Mouse (Mus musculus): Measurements from ENCODE around the gene Tiam2. TPM values are rescaled to one million over a fixed set of nuclear protein-coding genes. Genes with fewer than 3 reads are reported as not detected.

Gene Tiam2
- polyA plus RNA-seq, 1 experiment from 2014 or later = 4.9 TPM

DNA sequence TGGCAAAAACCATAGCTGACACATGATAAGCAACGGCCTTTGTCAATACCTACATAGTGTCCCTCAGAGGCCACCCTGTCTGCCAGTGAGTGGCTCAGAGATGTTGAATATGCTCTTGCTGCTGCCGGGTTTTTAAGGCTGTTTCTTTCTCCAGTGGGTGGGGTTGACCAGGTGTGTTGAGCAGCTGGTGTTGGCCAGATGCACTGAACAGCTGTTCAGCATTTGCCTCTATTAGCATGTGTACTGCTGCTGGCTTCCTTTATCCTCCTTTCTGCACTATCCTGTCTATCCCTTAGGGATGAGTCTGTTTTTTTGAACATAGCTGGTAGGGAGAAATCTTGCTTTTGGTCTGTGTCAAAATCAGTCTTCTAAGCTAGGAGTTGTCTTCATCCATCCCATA lies 83.9 kb downstream of the Tiam2 start:
- Histone ChIP-seq H3K9ac (replicated peaks) (no peak overlapping the region), H3K27ac (no peak overlapping the region), H3K27me3 (peaks cover 32% of the 10 kb centered on the region), H3K9me3 (no peaks in the 10 kb centered on the region), H3K4me1 (replicated peaks) (peaks cover 3% of the 10 kb centered on the region; the same call in 1 of the 2 replicates), H3K4me2 (replicated peaks) (no peak overlapping the region), H3K36me3 (no peaks in the 10 kb centered on the region), H3K4me3 (replicated peaks) (no peak overlapping the region)
- no peak for ATAC-seq
- WGBS = 74% methylated on average over 2 of the region's 2 CpGs

DNA sequence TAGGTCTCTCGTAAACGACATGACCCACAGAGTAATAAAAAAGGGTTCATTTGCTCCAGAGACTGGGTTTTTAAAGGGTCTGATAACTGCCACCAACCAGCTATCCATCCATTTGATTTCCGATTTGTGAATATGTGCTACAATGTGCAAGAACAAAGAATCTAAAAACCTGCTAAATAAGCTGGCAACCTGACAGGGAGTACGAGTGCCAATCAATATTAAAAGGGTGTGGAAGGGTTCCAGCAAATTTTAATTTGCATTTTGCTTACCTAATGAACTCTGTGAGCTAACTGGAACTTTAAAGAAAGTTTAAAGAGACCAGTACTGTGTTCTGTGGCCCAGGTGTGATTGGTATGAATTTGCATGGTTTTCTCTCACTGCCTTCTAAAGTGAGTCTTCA lies 86.4 kb downstream of the Tiam2 start:
- H3K4me3 ChIP-seq (replicated peaks) = no peak overlapping the region
- WGBS = 83% methylated on average over 4 of the region's 4 CpGs
- H3K27me3 ChIP-seq = peaks cover 28% of the 10 kb centered on the region
- no peak overlapping the region for H3K27ac ChIP-seq
- no peak overlapping the region for H3K9ac ChIP-seq (replicated peaks)
- no peaks in the 10 kb centered on the region for H3K9me3 ChIP-seq
- no peaks in the 10 kb centered on the region for H3K36me3 ChIP-seq
- no peak overlapping the region for H3K4me2 ChIP-seq (replicated peaks)
- no peaks in the 10 kb centered on the region for H3K4me1 ChIP-seq (replicated peaks)
- no peak for ATAC-seq

DNA sequence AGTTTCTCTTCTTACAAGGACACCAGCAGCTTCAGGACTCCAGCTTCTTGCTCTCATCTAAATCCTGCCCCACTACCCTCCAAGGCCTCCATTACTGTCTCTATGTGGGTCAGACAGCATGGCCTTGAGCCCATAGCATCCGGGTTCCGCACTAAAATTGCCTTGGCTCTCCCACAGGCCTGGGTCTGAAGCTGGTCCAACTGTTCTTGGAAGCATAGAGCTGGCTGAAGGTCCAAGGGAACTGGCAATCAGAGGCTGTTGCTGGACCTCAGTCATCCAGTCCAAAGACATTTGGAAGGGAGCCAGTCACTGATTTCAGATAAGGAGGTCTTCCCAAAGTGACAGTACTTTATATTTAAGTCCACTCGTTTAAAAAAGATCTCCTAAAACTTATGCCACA lies 89.2 kb downstream of the Tiam2 start:
- H3K4me3 ChIP-seq (replicated peaks) = no peak overlapping the region
- no peaks in the 10 kb centered on the region for H3K36me3 ChIP-seq
- no peaks in the 10 kb centered on the region for H3K4me1 ChIP-seq (replicated peaks)
- H3K9ac ChIP-seq (replicated peaks) = no peak overlapping the region
- no peak overlapping the region for H3K4me2 ChIP-seq (replicated peaks)
- 92% methylated on average over 3 of the region's 3 CpGs for WGBS
- H3K9me3 ChIP-seq = no peaks in the 10 kb centered on the region
- H3K27ac ChIP-seq = no peak overlapping the region
- peaks cover 24% of the 10 kb centered on the region for H3K27me3 ChIP-seq
- ATAC-seq = no peak

DNA sequence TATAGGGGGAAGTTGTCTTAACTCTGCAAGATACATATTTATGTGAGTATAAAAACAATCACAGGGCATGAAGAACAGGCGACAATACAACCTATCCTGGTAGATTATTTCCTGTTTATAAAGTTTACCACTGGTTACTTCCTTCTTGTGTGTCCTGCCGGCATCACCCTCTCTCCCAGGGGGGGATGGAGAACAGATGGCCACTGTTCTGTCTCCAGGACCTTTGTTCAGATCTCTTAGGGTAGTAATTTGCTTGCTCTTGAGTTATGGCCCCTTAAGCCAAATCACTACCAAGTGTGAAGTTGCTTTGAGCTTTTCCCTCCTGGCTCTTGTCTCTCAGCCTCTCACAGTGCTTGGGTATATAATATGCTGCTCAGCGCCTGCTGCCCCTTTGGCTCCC lies 90.0 kb downstream of the Tiam2 start:
- Histone ChIP-seq H3K4me1 (replicated peaks) (no peaks in the 10 kb centered on the region), H3K9me3 (no peaks in the 10 kb centered on the region), H3K27me3 (peaks cover 24% of the 10 kb centered on the region), H3K4me2 (replicated peaks) (no peak overlapping the region), H3K36me3 (no peaks in the 10 kb centered on the region), H3K27ac (no peak overlapping the region), H3K9ac (replicated peaks) (no peak overlapping the region), H3K4me3 (replicated peaks) (no peak overlapping the region)
- no peak for ATAC-seq
- 73% methylated on average over 3 of the region's 3 CpGs for WGBS

DNA sequence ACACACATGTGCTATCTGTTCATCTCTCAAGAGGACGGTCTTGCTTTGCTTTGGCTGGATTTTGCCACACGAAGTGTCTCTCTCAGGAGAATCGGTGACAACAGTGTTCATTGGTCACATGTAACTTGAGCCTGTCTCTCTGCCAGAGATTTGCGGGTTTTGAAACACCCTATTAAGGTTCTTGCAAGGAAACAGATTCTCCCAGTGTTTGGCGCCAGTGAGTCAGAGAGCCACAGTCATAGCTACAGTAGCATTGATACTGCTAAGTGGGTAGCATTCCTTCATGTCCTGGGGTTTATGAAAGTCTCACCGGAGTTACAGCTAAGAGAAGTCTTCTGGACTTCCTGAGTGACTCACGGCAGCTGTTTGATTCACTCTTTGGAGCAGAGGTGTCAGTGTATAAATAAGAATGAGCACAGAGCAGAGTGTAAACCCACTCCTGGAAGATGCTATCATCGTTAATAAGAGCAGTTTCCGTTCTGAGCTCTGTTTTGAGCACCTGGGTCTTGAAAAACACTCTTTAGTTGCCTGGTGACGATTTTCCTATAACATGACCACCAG lies 93.1 kb downstream of the Tiam2 start:
- WGBS = 79% methylated on average over 10 of the region's 10 CpGs

DNA sequence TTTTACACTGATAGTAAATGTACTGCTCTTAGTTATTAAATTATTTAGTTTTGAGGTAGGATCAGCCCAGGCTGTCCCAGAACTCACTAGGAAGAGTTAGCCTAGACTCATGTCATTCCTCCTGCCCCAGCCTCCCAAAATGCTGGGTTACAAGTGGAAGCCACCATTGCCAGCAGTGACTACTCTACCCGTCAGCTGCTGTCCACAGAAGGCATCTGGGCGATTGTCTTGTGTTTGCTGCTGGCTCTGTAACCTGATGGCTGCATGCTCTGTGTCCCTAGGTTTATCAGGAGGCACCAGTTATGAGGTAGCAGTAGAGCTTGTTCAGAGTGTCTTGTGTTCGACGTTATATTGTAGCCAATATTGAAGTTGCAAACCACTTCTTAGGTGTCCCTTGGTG lies 93.8 kb downstream of the Tiam2 start:
- Histone ChIP-seq H3K27me3 (peaks cover 4% of the 10 kb centered on the region; the same call in 1 of the 2 replicates), H3K9me3 (no peaks in the 10 kb centered on the region), H3K36me3 (no peaks in the 10 kb centered on the region), H3K4me3 (replicated peaks) (no peak overlapping the region), H3K9ac (replicated peaks) (no peak overlapping the region), H3K4me1 (replicated peaks) (no peaks in the 10 kb centered on the region), H3K4me2 (replicated peaks) (no peak overlapping the region), H3K27ac (no peak overlapping the region)
- WGBS = 85% methylated on average over 4 of the region's 4 CpGs
- ATAC-seq = no peak

More for the DNA sequence above, 93.1 kb downstream of the Tiam2 start:
- Histone ChIP-seq H3K36me3 (no peaks in the 10 kb centered on the region), H3K27ac (no peak overlapping the region), H3K9me3 (no peaks in the 10 kb centered on the region), H3K4me1 (replicated peaks) (no peaks in the 10 kb centered on the region), H3K27me3 (peaks cover 11% of the 10 kb centered on the region), H3K4me2 (replicated peaks) (no peak overlapping the region), H3K9ac (replicated peaks) (no peak overlapping the region), H3K4me3 (replicated peaks) (no peak overlapping the region)
- ATAC-seq = no peak

DNA sequence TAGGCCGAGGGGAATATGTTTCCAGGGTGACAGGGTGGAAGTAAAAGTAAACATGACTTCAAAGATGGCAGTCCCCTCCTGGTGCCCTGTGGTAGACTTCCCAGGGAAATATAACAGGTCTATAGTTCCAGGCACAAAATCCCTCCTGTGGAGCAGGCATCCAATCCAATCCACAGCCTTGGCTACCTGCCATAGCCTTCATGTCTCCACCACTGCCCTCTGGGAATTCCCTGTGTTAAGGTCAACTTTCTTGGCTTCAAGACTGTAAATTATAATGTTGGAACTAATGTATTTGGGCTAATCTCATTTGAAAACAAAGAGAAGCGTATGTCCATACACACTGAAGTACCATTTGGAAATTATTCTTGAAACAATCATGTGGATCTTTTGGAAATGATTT lies 97.0 kb downstream of the Tiam2 start:
- H3K9me3 ChIP-seq = no peaks in the 10 kb centered on the region
- no peak overlapping the region for H3K9ac ChIP-seq (replicated peaks)
- no peak overlapping the region for H3K4me3 ChIP-seq (replicated peaks)
- H3K4me2 ChIP-seq (replicated peaks) = no peak overlapping the region
- H3K27me3 ChIP-seq = no peaks in the 10 kb centered on the region
- H3K4me1 ChIP-seq (replicated peaks) = no peaks in the 10 kb centered on the region
- no peak overlapping the region for H3K27ac ChIP-seq
- ATAC-seq = no peak
- H3K36me3 ChIP-seq = no peaks in the 10 kb centered on the region
- 86% methylated on average over 2 of the region's 2 CpGs for WGBS

DNA sequence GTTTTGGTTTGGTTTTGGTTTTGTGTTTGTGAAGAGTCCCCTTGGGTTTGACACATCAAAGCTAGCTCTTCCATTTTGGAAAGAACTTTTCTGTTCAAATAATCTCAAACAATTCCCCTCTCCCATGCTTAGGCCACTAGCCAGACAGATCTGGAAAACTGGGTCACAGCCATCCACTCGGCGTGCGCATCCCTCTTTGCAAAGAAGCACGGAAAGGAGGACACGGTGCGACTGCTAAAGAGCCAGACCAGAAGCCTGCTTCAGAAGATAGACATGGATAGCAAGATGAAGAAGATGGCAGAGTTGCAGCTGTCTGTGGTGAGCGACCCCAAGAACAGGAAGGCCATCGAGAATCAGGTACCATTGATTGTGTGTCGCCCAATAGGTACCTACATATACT lies 102.3 kb downstream of the Tiam2 start:
- no peaks in the 10 kb centered on the region for H3K9me3 ChIP-seq
- no peak for ATAC-seq
- no peak overlapping the region for H3K4me3 ChIP-seq (replicated peaks)
- no peaks in the 10 kb centered on the region for H3K27me3 ChIP-seq
- H3K36me3 ChIP-seq = no peaks in the 10 kb centered on the region
- no peak overlapping the region for H3K4me2 ChIP-seq (replicated peaks)
- no peak overlapping the region for H3K9ac ChIP-seq (replicated peaks)
- H3K27ac ChIP-seq = no peak overlapping the region
- WGBS = 94% methylated on average over 9 of the region's 9 CpGs
- H3K4me1 ChIP-seq (replicated peaks) = no peaks in the 10 kb centered on the region

DNA sequence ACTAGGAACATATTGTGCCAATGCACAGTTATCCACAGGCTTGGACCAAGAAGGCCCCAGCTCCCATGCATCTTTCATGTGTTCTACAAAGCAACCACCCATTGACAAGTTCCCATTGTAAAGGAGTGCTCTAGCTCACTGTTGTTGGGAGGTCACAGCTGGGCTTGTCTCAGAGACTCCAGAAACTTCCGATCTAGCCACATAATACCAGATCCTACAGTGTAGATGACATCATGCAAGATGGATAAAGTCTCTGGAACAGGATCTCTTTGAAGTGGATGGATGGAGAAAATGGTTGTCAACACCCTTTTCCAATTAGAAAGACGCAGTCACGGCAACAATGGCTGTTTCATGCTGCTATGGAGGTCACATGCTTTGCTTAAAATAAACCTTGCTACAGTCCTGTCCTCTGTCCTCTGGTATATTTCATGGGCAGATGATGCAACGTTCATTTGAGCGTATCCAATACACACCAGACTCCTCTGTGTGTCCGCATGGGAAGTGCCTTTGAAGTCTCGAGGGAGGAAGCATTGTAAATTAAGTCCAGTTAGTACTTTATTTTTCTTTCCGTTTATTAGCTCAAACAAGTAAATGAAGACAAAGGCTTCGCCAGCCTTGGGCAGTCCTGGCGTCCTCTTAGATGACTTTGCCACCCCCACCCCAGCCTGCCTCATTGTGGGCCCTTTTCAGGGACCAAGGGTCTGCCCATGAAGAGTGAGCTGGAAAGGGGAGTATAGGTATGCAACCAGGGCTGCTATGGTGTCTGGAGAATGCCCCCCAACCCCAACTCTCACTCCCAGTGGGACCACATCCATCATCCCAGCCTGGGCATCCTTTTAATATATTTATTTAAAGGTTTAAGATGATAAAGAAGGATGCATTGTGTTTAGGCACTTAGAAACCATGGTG lies 106.5 kb downstream of the Tiam2 start:
- no peaks in the 10 kb centered on the region for H3K27me3 ChIP-seq
- no peak for ATAC-seq

DNA sequence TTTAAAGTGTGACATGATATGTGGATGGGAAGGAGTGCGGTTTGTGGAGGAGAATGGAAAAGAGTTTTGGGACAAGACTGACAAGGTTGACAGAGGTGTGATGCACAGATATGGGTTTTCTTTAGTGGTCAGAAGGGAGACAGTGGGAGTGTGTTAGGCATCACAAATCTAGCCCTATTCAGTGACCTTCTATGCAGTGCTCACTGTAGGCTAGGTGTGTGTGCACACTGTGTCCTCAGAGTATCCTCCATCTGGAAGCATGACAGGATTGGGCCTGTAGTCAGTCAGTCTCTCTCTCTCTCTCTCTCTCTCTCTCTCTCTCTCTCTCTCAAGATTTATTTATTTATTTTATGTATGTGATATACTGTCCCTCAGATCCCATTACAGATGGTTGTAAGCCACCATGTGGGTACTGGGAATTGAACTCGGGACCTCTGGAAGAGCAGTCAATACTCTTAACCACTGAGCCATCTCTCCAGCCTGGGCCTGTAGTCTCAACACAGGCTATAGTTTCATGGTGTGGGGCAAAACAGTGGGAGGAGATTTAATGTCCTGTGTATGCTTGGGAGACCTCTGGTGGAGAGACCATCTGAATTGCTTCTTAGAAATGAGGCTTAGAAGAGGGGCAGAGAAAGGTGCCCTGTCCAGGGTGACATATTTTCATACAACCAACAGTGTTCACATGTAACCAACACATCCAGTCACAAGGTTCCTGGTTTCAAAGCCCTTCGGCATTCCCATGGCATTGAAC lies 107.3 kb downstream of the Tiam2 start:
- H3K27me3 ChIP-seq = no peaks in the 10 kb centered on the region
- H3K4me2 ChIP-seq (replicated peaks) = no peak overlapping the region
- ATAC-seq = no peak
- 96% methylated on average over 3 of the region's 3 CpGs for WGBS
- no peak overlapping the region for H3K9ac ChIP-seq (replicated peaks)
- no peaks in the 10 kb centered on the region for H3K9me3 ChIP-seq
- H3K4me1 ChIP-seq (replicated peaks) = no peaks in the 10 kb centered on the region
- H3K27ac ChIP-seq = no peak overlapping the region
- no peaks in the 10 kb centered on the region for H3K36me3 ChIP-seq
- no peak overlapping the region for H3K4me3 ChIP-seq (replicated peaks)

More for the DNA sequence above, 106.5 kb downstream of the Tiam2 start:
- H3K4me3 ChIP-seq (replicated peaks) = no peak overlapping the region
- no peak overlapping the region for H3K4me2 ChIP-seq (replicated peaks)
- H3K27ac ChIP-seq = no peak overlapping the region
- WGBS = 75% methylated on average over 10 of the region's 10 CpGs
- H3K9ac ChIP-seq (replicated peaks) = no peak overlapping the region
- H3K36me3 ChIP-seq = no peaks in the 10 kb centered on the region
- no peaks in the 10 kb centered on the region for H3K9me3 ChIP-seq
- H3K4me1 ChIP-seq (replicated peaks) = no peaks in the 10 kb centered on the region

DNA sequence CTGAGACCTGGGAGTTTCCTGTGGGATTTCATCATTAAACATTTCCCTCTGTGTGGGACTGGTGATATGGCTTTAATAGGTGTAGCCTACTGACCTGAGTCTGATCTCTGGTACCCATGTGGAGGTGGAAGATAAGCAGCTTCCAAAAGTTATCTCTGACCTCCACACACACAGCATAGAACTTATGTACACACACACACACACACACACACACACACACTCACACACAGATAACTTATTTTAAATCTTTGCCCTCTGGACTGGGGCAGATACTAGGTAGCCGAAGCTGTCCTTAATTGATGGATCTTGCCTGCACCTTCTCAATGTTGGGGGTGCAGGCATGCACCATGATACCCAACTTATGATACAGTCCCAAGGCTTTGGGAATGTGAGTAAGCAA lies 108.9 kb downstream of the Tiam2 start:
- Histone ChIP-seq H3K9ac (replicated peaks) (no peak overlapping the region), H3K9me3 (no peaks in the 10 kb centered on the region), H3K36me3 (no peaks in the 10 kb centered on the region), H3K27me3 (no peaks in the 10 kb centered on the region), H3K4me2 (replicated peaks) (no peak overlapping the region), H3K4me1 (replicated peaks) (no peaks in the 10 kb centered on the region), H3K27ac (no peak overlapping the region), H3K4me3 (replicated peaks) (no peak overlapping the region)
- 91% methylated on average over 1 of the region's 1 CpGs for WGBS
- ATAC-seq = no peak

DNA sequence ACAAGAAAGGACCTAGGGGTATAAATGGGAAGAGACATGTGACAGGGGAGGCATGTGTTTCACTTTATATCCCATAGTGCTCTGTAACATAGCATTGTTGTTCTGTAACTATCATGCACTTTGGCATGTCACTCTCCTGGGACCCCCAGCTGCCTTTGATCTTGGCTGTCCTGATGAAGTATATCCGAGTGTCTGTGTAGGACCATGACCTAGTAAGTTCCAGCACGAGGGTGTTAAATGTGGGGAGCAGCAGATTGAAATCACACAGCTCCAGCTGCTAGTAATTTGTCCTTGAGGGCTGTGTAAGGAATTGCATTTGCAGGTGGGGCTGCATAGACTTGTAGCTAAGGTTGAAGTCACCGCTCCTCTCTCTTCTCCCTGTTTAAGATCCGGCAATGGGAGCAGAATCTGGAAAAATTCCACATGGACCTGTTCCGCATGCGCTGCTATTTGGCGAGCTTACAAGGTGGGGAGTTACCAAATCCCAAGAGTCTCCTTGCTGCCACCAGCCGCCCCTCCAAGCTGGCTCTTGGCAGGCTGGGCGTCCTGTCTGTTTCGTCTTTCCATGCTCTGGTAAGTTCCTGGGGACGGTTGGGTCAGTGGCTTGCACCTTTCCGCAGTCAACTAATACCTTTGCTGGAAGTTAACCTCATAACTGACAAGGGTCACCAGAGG lies 110.6 kb downstream of the Tiam2 start:
- H3K27me3 ChIP-seq = no peaks in the 10 kb centered on the region
- no peak overlapping the region for H3K4me3 ChIP-seq (replicated peaks)
- no peak for ATAC-seq
- no peaks in the 10 kb centered on the region for H3K4me1 ChIP-seq (replicated peaks)
- H3K9ac ChIP-seq (replicated peaks) = no peak overlapping the region
- no peak overlapping the region for H3K4me2 ChIP-seq (replicated peaks)
- WGBS = 83% methylated on average over 12 of the region's 12 CpGs
- H3K9me3 ChIP-seq = no peaks in the 10 kb centered on the region
- no peak overlapping the region for H3K27ac ChIP-seq
- no peaks in the 10 kb centered on the region for H3K36me3 ChIP-seq

Data from midbrain, embryonic 13.5 days (tissue).